Mouse (Mus musculus) thymus, postnatal 10 days (tissue): ENCODE results near the gene Rad18.

Experiments used
- DNase-seq, 2 experiments: peaks; one replicate each; pipeline ENCODE4 v3.0.0; 2021; ENCODE audit warnings: low spot score in 2 of 2

Gene Rad18

GRCm38 (mm10) chr6:112686485-112686884, 10.0 kb downstream of the Rad18 start:
- DNase-seq: no peak

GRCm38 (mm10) chr6:112684065-112684464, 12.4 kb downstream of the Rad18 start:
- DNase-seq: no peak

DNA sequence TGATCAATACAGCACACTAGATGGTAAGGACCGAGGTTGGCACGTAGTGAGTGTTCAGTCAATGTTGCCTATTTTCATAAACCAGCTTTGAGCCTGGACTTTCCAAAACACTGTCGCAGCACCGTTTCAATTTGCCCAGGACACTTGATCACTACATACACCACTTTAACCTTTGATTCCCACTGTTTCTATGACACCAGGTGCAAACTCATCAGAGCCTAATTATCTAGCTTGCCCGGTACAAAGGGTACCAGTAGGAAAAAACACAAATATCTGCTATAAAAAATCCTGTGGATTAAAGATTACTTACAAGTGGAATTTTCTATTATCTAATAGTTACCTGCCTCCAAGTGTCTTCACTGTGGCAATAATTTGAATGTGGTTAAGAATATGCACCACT, 64.4 kb downstream of the Rad18 start:
- no peak for DNase-seq

- no peak for DNase-seq
Measured at GRCm38 (mm10) chr6:112630291-112630690, 66.2 kb downstream of the Rad18 start.

DNA sequence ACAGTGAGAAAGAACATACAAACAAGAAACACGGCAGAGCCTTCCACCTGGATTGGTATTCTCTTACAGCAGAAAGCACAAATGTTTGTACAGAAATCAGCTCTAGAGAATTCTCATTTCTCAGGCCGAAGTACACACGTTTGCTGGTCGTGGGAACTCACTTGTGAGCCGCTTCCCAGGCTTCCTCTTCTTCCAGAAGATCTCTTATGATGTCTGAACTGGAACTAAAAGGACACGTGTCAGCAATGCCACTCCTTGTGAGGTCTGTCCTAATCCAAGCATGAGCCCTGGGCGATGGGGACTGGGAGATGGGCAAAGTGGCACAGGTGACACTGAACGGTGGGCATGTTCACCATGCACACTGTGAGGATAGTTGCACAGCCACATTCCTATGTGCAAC, 68.2 kb downstream of the Rad18 start:
- DNase-seq: no peak

- DNase-seq: no peak
Measured at GRCm38 (mm10) chr6:112622321-112622720, 74.2 kb downstream of the Rad18 start.

GRCm38 (mm10) chr6:112620027-112620426, 76.5 kb downstream of the Rad18 start:
- DNase-seq: no peak

GRCm38 (mm10) chr6:112617728-112618318, 78.7 kb downstream of the Rad18 start:
- no peak for DNase-seq

GRCm38 (mm10) chr6:112609027-112609426, 87.5 kb downstream of the Rad18 start:
- DNase-seq: no peak

DNA sequence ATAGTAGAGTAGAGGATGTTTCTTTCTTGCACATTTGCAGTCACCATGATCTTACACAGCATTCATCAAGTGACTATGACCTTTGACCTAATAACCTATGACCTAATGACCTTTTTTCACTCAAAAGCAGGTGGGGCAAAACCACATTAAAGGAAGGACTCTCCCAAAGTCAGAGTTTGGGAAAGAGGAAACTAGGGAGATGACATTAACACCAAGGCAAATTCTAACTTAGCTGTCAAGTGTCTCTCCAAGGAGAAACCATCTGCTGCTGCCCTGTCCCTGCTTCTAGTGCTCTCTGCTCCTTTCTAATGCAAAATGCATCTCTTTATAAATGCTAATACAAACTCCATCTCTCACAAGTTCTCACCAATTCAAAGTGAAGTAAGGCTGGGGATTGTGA, 92.6 kb downstream of the Rad18 start:
- DNase-seq: no peak

GRCm38 (mm10) chr6:112594971-112595370, 101.5 kb downstream of the Rad18 start:
- DNase-seq: no peak

DNA sequence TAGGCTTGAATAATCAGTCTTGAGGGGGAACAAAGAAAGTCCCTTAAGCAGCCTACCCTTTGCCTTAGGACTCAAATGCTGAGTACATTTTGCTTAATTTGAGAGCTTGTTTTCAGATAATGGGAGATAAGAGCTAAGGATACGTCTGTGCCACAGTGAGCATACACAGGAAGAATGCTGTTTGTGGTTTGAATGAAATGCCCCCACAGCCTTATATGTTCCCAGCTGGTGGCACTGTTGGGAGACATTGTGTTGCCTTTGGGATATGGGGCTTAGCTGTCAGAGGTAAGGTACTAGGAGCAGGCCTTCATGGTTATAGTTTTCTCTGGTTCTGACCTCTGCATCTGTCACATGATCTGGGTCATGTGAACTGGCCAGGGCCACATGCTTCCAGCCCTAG, 108.6 kb downstream of the Rad18 start:
- DNase-seq: no peak

DNA sequence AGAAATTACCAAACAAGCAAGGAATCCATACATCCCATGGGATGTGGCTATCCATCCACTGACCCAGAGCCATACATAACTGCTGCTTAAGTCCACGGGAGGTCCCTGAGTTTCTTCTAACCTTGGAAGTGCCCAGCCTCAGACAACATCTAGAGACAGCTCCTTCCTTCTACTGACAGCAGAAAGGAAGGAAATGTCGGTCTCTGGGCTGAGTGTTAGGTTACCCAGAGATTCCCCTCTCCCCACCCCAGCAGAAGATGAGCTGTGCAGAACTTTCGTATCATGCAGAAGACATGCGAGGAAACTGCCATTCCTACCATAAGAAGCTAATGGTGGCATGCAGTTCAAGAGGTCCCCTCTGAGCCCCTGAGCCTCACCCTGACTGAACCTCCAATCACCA, 109.5 kb downstream of the Rad18 start:
- DNase-seq: no peak

DNA sequence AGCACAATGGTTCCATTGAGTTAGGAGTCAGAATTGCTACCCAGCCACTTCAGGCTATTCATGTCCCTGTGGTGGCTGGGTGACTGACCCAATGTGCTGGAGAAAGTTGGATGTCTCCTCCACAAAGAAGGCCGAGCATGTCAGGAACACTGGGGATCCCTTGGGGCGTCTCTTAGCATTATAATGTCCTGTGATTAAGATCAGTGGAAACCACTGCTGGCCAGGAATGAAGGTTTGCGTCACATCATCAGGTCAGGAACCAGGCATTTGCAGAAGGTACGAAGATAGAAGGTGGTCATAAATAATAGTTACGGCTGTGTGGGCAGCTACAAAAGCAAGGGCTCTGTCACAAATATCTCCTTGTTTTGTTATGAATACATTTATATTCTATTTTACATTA, 111.5 kb downstream of the Rad18 start:
- DNase-seq: no peak

DNA sequence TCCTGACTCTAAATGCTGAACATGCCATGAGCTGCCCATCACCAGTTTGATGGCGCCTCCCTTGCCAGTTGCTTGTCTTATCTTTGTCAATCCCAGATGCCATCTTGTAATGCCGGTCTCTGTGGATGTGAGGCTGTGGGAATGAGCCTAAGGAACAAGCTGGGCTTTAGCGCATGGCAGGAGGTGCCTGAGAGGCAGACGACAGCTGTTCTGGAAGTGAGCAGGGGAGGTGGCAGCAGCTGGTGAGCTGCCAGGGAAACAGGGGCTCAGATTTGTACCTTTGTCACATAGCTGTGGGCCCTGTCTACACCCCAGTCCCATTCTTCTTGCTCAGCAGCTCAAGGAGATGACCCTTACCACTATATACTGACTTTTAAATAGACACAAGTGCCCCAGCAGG, 114.5 kb downstream of the Rad18 start:
- no peak for DNase-seq

DNA sequence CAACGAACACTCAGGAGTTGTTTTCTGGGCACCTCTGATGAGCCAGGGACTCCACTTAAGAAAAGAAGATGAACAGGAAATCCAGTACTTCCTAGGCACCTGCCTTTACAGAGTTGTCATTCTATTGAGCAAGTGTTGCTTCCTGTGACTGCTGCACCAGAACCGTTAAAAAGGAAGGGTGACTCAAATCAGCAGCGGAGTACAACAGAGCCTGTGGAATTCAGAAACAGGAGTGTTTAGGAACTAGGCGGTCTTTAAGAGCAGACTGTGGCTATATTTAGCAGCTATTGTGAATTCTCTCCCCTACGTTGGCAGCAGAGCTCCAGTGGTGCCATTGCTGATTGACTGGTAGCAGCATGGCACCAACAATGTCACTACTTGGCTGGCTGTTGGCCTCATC, 119.3 kb downstream of the Rad18 start:
- DNase-seq: peak; percentile 25 to 45

GRCm38 (mm10) chr6:112574558-112574957, 121.9 kb downstream of the Rad18 start:
- DNase-seq: peak; percentile 21 to 37

- DNase-seq: no peak
Measured at GRCm38 (mm10) chr6:112570413-112570812, 126.1 kb downstream of the Rad18 start.
